Mouse (Mus musculus): ENCODE results near the gene Ccdc124. TPM values are rescaled to one million over a fixed set of nuclear protein-coding genes. Genes with fewer than 3 reads are reported as not detected.

Ccdc124 gene
- 112 and 118 TPM in 2 replicates for polyA plus RNA-seq (2015; fragmentation: Nextera tagmentation; extraction: Ambion mirVana)

DNA sequence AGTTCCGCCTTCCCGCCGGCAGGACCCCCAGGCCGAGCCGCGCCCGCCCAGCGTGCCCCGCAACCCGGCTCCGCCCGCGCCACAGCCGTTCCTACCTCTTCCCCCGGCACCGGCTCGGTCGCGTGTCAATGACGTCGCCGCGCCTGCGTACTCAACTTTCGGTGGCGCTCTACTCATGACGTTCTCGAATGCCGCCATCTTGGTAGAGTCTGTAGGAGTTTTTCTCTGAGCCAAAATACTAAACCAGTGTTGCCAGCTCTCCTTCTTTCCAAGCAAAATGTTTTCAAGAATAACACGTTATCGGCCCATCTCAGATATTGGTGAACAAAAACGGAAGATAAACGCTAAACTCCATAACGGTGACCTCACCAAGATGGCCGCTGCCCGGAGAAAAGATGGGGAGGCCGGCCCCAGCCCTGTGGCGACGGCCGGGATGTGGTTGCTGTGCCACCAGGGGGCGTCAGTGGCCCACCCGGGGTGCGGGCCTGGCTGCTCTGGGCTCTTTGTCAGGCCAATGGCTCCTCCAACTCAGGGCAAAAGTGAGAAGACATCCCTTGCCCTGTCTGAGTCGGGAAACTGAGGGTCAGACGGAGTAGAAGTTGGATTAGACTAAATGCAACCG lies at the start of gene Ccdc124:
Ccdc124 (minus strand) TSS at position 572 of the 622 bp plus-strand sequence.
- H3K9me3 ChIP-seq = no peaks in the 10 kb centered on the region
- H3K27ac ChIP-seq = peak within 1 kb of the TSS; percentile 84
- peak within 1 kb of the TSS; percentile 90 for H3K4me2 ChIP-seq
- H3K4me3 ChIP-seq = peak within 1 kb of the TSS; percentile 97
- peak; percentile 87 for ATAC-seq (ENCODE audit: borderline replicate concordance, extremely low read depth, low FRiP score, low TSS enrichment)
- peak within 1 kb of the TSS; percentile 79 for H3K9ac ChIP-seq
- H3K27me3 ChIP-seq = no peaks in the 10 kb centered on the region
- peaks cover 18% of the 10 kb centered on the region for H3K4me1 ChIP-seq
- WGBS = under 1% methylated on average over 46 of the region's 46 CpGs
- H3K36me3 ChIP-seq = no peaks in the 10 kb centered on the region

DNA sequence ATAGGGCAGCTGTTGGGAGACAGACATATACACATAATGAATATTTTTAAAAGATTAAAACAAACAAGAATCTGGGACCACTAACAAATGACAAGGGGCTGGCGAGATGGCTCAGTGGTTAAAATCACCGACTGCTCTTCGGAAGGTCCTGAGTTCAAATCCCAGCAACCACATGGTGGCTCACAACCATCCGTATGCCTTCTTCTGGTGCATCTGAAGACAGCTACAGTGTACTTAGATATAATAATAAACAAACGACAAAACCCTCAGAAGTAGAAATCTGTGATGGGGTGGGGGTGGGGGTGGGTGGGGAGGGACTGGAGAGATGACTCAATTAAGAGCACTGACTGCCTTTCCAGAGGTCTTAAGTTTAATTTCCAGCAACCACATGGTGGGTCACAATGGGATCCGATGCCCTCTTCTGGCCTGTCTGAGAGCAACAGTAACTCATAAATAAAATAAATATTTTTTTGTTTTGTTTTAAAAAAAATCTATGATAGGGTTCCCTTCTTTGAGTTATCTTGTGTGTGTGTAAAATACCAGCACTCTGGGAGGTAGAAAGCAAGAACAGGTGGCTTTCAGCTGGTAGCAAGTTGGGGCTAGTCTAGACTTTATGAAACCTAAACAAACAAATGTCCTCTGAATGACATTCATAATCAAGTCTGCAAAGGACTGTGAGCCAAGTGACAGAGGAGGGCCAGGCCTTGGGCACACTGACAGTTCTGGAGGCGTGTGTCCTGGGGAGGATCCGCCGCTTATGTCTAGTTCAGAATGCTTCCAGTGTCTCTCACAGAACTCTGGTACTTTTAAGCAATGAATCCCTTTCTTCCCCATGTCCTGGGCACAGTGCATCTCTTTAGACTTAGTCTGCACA lies 46.6 kb upstream of the Ccdc124 start:
- H3K4me3 ChIP-seq = no peak overlapping the region
- peaks cover 39% of the 10 kb centered on the region for H3K36me3 ChIP-seq
- no peak for ATAC-seq (ENCODE audit: borderline replicate concordance, extremely low read depth, low FRiP score, low TSS enrichment)
- H3K4me2 ChIP-seq = no peak overlapping the region
- H3K27ac ChIP-seq = no peak overlapping the region
- H3K4me1 ChIP-seq = no peaks in the 10 kb centered on the region
- no peaks in the 10 kb centered on the region for H3K9me3 ChIP-seq
- WGBS = 67% methylated on average over 9 of the region's 9 CpGs
- H3K27me3 ChIP-seq = no peaks in the 10 kb centered on the region
- no peak overlapping the region for H3K9ac ChIP-seq

DNA sequence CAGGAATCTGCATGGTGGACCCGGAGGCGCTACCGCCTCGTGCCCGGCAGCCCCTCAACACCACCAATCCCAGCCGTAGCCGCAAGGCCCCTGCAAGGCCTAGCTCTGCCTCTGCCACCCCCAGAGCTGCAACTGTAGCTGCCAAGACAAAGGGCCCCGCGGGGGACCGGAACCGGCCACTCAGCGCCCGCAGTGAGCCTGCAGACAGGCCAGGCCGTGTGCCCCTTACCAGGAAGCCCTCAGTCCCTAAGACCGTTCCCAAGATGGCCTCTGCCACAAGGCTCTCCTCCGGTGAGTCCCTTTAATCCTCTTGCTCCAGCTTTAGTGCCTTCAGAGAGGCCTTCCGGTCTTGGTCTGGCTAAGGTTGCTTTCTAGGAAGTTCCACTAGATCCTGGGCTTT lies 41.0 kb upstream of the Ccdc124 start:
- H3K9me3 ChIP-seq = no peaks in the 10 kb centered on the region
- H3K27me3 ChIP-seq = no peaks in the 10 kb centered on the region
- WGBS = 90% methylated on average over 17 of the region's 17 CpGs
- no peak overlapping the region for H3K27ac ChIP-seq
- H3K4me3 ChIP-seq = no peak overlapping the region
- H3K36me3 ChIP-seq = peaks cover 84% of the 10 kb centered on the region
- no peak overlapping the region for H3K9ac ChIP-seq
- H3K4me1 ChIP-seq = no peaks in the 10 kb centered on the region
- no peak overlapping the region for H3K4me2 ChIP-seq
- no peak for ATAC-seq (ENCODE audit: borderline replicate concordance, extremely low read depth, low FRiP score, low TSS enrichment)

DNA sequence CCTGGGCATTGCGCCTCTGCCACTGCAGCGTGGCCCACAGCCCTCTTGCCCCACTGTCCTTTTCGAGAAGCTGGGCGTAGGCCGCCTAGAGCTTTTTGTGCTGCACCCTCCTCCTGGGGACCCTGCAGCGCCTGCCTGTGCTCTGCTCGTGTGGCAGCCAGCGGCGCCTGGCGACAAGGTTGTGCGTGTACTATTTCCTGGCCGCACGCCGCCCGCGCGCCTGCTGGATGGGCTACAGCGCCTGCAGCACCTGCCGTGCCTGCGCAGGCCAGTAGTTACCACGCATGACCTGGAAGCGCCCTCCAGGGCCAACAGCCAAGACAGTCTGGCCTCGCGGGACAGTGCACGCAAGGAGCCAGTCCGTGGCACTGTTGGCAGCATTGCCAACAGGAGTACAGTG lies 39.8 kb upstream of the Ccdc124 start:
- no peak for ATAC-seq (ENCODE audit: borderline replicate concordance, extremely low read depth, low FRiP score, low TSS enrichment)
- peaks cover 77% of the 10 kb centered on the region for H3K36me3 ChIP-seq

DNA sequence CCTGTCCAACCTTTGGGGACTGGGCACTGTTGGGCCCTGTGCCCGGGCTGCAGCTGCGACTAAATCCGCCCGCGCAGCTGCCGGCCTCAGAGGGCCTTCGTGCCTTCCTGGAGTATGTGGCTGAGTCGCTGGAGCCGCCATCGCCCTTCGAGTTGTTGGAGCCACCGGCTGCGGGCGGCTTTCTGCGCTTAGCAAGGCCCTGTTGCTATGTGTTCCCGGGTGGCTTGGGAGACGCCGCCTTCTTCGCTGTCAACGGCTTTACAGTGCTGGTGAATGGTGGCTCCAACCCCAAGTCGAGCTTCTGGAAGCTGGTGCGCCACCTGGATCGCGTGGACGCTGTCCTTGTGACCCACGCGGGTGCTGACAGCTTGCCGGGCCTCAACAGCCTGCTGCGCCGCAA lies 39.2 kb upstream of the Ccdc124 start:
- Histone ChIP-seq H3K9me3 (no peaks in the 10 kb centered on the region), H3K9ac (no peak overlapping the region), H3K27me3 (no peaks in the 10 kb centered on the region), H3K4me1 (no peaks in the 10 kb centered on the region), H3K36me3 (peaks cover 72% of the 10 kb centered on the region), H3K27ac (no peak overlapping the region), H3K4me3 (no peak overlapping the region), H3K4me2 (no peak overlapping the region)
- ATAC-seq (ENCODE audit: borderline replicate concordance, extremely low read depth, low FRiP score, low TSS enrichment) = no peak
- 92% methylated on average over 30 of the region's 30 CpGs for WGBS

More for the DNA sequence above, 39.8 kb upstream of the Ccdc124 start:
- Histone ChIP-seq H3K9ac (no peak overlapping the region), H3K4me1 (no peaks in the 10 kb centered on the region), H3K4me3 (no peak overlapping the region), H3K9me3 (no peaks in the 10 kb centered on the region), H3K27me3 (no peaks in the 10 kb centered on the region), H3K4me2 (no peak overlapping the region), H3K27ac (no peak overlapping the region)
- WGBS = 89% methylated on average over 26 of the region's 26 CpGs

DNA sequence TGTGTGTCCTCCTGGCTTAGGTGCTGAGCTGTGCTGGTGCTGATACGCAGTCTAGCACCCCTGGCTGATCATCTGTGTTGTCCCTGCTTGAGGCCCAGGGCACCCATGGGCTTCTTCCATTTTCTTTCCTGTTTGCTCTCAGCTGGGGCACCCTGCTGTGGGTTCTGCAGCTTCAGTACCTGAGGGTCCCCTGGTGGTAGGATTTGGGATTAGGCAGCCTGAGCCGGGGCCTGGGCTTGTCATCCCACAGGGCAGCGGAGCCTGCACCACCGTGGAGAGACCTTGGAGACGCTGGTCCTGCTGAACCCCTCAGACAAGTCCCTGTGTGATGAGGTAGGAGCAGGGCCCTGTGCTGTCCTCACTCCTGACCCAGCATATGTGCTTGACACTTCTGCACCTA lies 37.9 kb upstream of the Ccdc124 start:
- no peaks in the 10 kb centered on the region for H3K27me3 ChIP-seq
- no peak overlapping the region for H3K4me3 ChIP-seq
- H3K4me2 ChIP-seq = no peak overlapping the region
- H3K4me1 ChIP-seq = peaks cover 6% of the 10 kb centered on the region
- H3K9ac ChIP-seq = no peak overlapping the region
- no peak for ATAC-seq (ENCODE audit: borderline replicate concordance, extremely low read depth, low FRiP score, low TSS enrichment)
- 77% methylated on average over 5 of the region's 5 CpGs for WGBS
- H3K9me3 ChIP-seq = no peaks in the 10 kb centered on the region
- no peak overlapping the region for H3K27ac ChIP-seq
- peaks cover 58% of the 10 kb centered on the region for H3K36me3 ChIP-seq

DNA sequence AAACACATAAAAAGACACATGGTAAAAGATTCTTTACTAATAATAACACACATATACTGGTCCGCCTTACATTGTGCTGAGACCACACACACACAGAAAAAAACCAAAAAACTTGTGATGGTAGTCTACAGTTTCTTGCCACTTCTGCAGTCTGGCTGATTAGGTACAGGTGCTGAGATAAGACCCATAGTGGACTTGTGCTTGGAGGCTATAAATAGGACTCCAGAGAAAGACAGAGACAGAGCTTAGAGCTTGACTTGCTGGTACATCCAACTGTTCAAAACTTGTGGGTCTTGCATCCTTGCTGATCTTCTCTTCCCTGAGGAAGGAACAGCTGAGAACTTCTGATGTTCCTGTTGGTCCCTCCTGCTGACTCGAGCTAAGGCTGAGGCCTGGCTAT lies 33.8 kb upstream of the Ccdc124 start:
- H3K36me3 ChIP-seq = peaks cover 18% of the 10 kb centered on the region
- 81% methylated on average over 2 of the region's 2 CpGs for WGBS
- ATAC-seq (ENCODE audit: borderline replicate concordance, extremely low read depth, low FRiP score, low TSS enrichment) = no peak
- H3K9ac ChIP-seq = no peak overlapping the region
- no peak overlapping the region for H3K27ac ChIP-seq
- no peaks in the 10 kb centered on the region for H3K27me3 ChIP-seq
- no peak overlapping the region for H3K4me2 ChIP-seq
- H3K4me1 ChIP-seq = peaks cover 16% of the 10 kb centered on the region
- no peaks in the 10 kb centered on the region for H3K9me3 ChIP-seq
- H3K4me3 ChIP-seq = no peak overlapping the region

DNA sequence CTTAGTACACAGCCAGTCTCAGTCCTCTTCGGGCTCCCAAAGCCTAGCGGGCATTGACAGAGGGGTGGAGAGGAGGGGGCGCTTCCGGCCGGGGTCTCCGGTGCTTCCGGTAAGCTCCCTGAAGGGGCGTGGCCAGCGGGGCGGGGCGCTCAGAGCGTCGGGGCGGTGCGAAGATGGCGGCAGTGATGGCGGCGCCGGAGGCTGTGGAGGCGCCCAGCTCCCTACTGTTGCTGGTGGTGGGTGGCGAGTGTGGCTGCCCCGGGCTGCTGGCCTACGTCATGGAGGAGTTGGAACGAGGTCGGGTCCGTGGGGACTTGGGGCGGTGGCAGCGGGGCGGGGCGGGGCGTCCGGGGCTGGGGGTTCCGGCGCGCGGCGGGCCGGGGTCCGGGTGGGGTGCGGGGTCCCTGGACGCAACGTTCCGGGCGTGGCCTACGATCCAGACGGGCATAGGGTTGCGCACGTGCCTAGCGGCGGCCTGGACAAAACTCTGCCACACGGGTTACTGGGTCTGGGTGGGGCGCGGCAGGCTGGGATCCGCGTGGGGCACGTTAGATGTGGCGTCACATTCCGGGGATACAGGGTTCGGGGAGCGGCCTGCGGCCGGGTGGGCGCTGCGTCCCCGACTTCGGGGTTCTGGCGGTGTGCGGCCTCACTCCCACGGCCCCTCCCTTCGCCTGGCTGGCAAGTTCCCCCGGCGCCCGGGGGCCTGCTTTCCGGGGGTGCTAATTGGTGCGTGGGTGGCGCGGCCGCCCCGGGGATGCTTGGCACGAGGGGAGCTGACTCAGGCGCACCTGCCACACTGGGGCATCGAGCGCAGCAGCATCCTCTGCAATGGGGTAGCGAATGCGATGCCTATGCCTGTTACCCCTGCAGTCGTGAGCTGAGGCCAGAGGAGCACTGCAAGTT lies 32.3 kb upstream of the Ccdc124 start, which contains the start of gene Map1s:
Map1s (plus strand) TSS at position 102 of the 906 bp plus-strand sequence.
- H3K9me3 ChIP-seq = no peaks in the 10 kb centered on the region
- peaks cover 16% of the 10 kb centered on the region for H3K4me1 ChIP-seq
- no peaks in the 10 kb centered on the region for H3K27me3 ChIP-seq
- peak within 1 kb of the TSS; percentile 89 for H3K4me2 ChIP-seq
- peak within 1 kb of the TSS; percentile 94 for H3K27ac ChIP-seq
- peak within 1 kb of the TSS; percentile 78 for H3K4me3 ChIP-seq
- peak; percentile 90 for ATAC-seq (ENCODE audit: borderline replicate concordance, extremely low read depth, low FRiP score, low TSS enrichment)
- H3K9ac ChIP-seq = peak within 1 kb of the TSS; percentile 75
- WGBS = under 1% methylated on average over 86 of the region's 86 CpGs
- H3K36me3 ChIP-seq = peaks cover 5% of the 10 kb centered on the region

DNA sequence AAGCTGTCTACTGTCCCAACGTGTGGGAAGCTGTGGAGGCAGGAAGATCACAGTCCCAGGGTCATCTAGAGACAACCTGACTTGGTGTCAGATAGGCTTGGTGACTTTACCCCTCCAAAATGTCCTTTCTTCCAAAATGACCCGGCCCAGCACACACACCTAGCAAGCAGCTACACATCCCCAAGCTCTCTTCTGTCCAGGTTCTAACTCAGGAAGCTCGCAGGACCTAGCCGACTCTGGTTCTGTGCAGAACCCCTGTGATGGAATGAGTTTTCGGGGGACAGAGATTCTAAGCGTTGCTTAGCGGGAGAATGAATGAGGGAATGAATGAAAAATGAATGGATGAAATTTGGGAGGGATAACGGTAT lies 31.7 kb upstream of the Ccdc124 start:
- H3K4me1 ChIP-seq = peaks cover 16% of the 10 kb centered on the region
- 12% methylated on average over 8 of the region's 8 CpGs for WGBS
- H3K4me2 ChIP-seq = peak overlapping the region; percentile 89
- ATAC-seq (ENCODE audit: borderline replicate concordance, extremely low read depth, low FRiP score, low TSS enrichment) = peak; percentile 2; the same call in 1 of the 2 replicates
- H3K9me3 ChIP-seq = no peaks in the 10 kb centered on the region
- H3K27ac ChIP-seq = peak overlapping the region; percentile 94
- no peaks in the 10 kb centered on the region for H3K36me3 ChIP-seq
- H3K9ac ChIP-seq = peak overlapping the region; percentile 75
- H3K27me3 ChIP-seq = no peaks in the 10 kb centered on the region
- peak overlapping the region; percentile 78 for H3K4me3 ChIP-seq

DNA sequence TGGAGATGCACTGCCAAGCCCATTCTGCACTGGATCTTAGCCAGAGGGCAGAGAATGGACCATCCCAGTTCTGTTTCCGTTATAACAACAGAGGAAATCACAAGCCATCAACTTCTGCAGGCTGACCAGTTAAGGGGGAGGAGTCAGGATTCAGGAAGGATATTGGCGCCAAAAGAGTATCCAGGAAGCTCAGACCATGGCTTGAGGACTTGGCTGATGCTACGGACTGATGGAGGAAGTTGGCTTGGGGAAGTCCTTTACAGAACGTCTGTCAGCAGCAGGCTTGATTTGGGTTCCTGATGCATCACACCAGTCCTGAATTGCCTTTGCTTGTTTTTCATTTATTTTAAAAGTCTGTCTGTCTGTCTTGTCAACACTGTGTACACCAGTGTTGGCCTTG lies 30.8 kb upstream of the Ccdc124 start:
- H3K27me3 ChIP-seq = no peaks in the 10 kb centered on the region
- 34% methylated on average over 4 of the region's 4 CpGs for WGBS
- H3K4me3 ChIP-seq = no peak overlapping the region
- H3K27ac ChIP-seq = peak overlapping the region; percentile 94
- peaks cover 16% of the 10 kb centered on the region for H3K4me1 ChIP-seq
- ATAC-seq (ENCODE audit: borderline replicate concordance, extremely low read depth, low FRiP score, low TSS enrichment) = no peak
- no peaks in the 10 kb centered on the region for H3K9me3 ChIP-seq
- no peak overlapping the region for H3K4me2 ChIP-seq
- no peaks in the 10 kb centered on the region for H3K36me3 ChIP-seq
- H3K9ac ChIP-seq = no peak overlapping the region

DNA sequence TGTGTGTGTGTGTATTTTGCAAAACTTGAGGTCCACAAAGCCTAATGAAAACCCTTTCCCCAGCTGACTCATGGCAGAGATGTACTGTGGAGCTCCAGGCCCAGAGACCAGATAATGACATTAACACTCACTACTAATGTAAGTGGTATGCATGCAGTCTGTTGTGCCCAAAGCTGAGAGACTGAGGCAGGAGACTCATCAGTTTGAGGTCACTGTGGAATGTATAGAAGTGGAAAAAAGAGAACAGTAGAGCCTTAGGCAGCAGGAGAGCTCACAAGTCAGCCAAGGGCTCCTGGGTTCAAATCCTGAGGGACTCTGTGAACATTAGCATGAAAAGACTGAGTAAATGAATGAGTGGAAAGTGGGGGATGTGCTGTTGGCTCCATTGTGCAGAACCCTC lies 29.8 kb upstream of the Ccdc124 start:
- H3K27ac ChIP-seq = no peak overlapping the region
- no peak overlapping the region for H3K4me2 ChIP-seq
- no peak for ATAC-seq (ENCODE audit: borderline replicate concordance, extremely low read depth, low FRiP score, low TSS enrichment)
- no peaks in the 10 kb centered on the region for H3K27me3 ChIP-seq
- H3K9me3 ChIP-seq = no peaks in the 10 kb centered on the region
- H3K4me3 ChIP-seq = no peak overlapping the region
- no peaks in the 10 kb centered on the region for H3K36me3 ChIP-seq
- no peak overlapping the region for H3K9ac ChIP-seq
- H3K4me1 ChIP-seq = peaks cover 16% of the 10 kb centered on the region

Measured in lung, embryonic 15.5 days (tissue).